Mouse (Mus musculus) gastrocnemius, adult 2 months (tissue): ENCODE measurements around the gene Glod4. TPM values are rescaled to one million over a fixed set of nuclear protein-coding genes. Genes with fewer than 3 reads are reported as not detected.

Source experiments
- DNase-seq: peaks from one replicate; pipeline ENCODE4 v3.0.0; 2022
- H3K27ac ChIP-seq: fragments of 200-600 bp; 2 replicates; pipeline ENCODE4 v1.8.1; 2022; ENCODE audit warnings: mild to moderate bottlenecking
- H3K4me3 ChIP-seq: fragments of 200-600 bp; 2 replicates; pipeline ENCODE4 v1.8.1; 2022; ENCODE audit warnings: mild to moderate bottlenecking, moderate library complexity
- CTCF ChIP-seq: fragments of 200-600 bp; IDR thresholded peaks from 2 replicates; pipeline ENCODE4 v1.8.1; 2022; ENCODE audit warnings: antibody characterized with exemption, mild to moderate bottlenecking, moderate library complexity
- intact Hi-C: fragments of 180-260 bp; cut with DNase I; formaldehyde crosslinking; loops from one replicate; pipeline ENCODE4 v1.15.1; 2025
- total RNA-seq, 2 experiments: library from RNA; stranded (reverse); gene quantifications; 2 replicates each; pipeline ENCODE4 v1.2.3; 2021

The Glod4 gene
- total RNA-seq, 2 experiments from 2014 or later: 21.9 to 24.2 TPM

- DNase-seq: no peak
- peak overlapping the region; percentile 24; the same call in 1 of the 2 replicates for H3K27ac ChIP-seq
- no peak overlapping the region for H3K4me3 ChIP-seq
- intact Hi-C loops: no loop called here
- no peak for TF ChIP-seq CTCF
These were observed 35.7 kb upstream of the Glod4 start for GRCm38 (mm10) chr11:76278960-76279852.

GRCm38 (mm10) chr11:76272440-76272839 lies 28.9 kb upstream of the Glod4 start:
- Histone ChIP-seq H3K27ac (no peak overlapping the region), H3K4me3 (no peak overlapping the region)
- no peak for DNase-seq
- peak; percentile 57 for TF ChIP-seq CTCF
- intact Hi-C loops: loop anchor here (5.0 kb wide), 1 partner anchor 130 kb away; no protein-coding TSS in a partner anchor

GRCm38 (mm10) chr11:76268521-76269065 lies 25.1 kb upstream of the Glod4 start:
- DNase-seq: no peak
- Histone ChIP-seq H3K27ac (peak overlapping the region; percentile 24; the same call in 1 of the 2 replicates), H3K4me3 (no peak overlapping the region)
- intact Hi-C loops: no loop called here
- TF ChIP-seq CTCF: no peak

GRCm38 (mm10) chr11:76268001-76268459 lies 24.5 kb upstream of the Glod4 start:
- Histone ChIP-seq H3K27ac (peak overlapping the region; percentile 24), H3K4me3 (no peak overlapping the region)
- no peak for DNase-seq
- intact Hi-C loops: no loop called here
- no peak for TF ChIP-seq CTCF

GRCm38 (mm10) chr11:76267550-76267949 lies 24.0 kb upstream of the Glod4 start:
- no peak for DNase-seq
- no peak overlapping the region for H3K4me3 ChIP-seq
- H3K27ac ChIP-seq: peak overlapping the region; percentile 24; the same call in 1 of the 2 replicates
- no peak for TF ChIP-seq CTCF
- intact Hi-C loops: no loop called here

GRCm38 (mm10) chr11:76262611-76263351 lies 19.3 kb upstream of the Glod4 start:
- intact Hi-C loops: no loop called here
- DNase-seq: no peak
- TF ChIP-seq CTCF: no peak
- no peak overlapping the region for H3K4me3 ChIP-seq
- H3K27ac ChIP-seq: peak overlapping the region; percentile 20; the same call in 1 of the 2 replicates

- H3K27ac ChIP-seq: peak overlapping the region; percentile 38
These were observed 17.7 kb upstream of the Glod4 start for GRCm38 (mm10) chr11:76261224-76261623.

GRCm38 (mm10) chr11:76260208-76261050 lies 16.9 kb upstream of the Glod4 start:
- intact Hi-C loops: no loop called here
- H3K4me3 ChIP-seq: no peak overlapping the region
- peak overlapping the region; percentile 46 for H3K27ac ChIP-seq
- TF ChIP-seq CTCF: no peak
- DNase-seq: no peak

More at GRCm38 (mm10) chr11:76261224-76261623, 17.7 kb upstream of the Glod4 start:
- DNase-seq: no peak
- TF ChIP-seq CTCF: no peak
- intact Hi-C loops: no loop called here
- no peak overlapping the region for H3K4me3 ChIP-seq

GRCm38 (mm10) chr11:76258511-76258910 lies 15.0 kb upstream of the Glod4 start:
- no peak overlapping the region for H3K27ac ChIP-seq
- DNase-seq: no peak
- TF ChIP-seq CTCF: no peak
- intact Hi-C loops: no loop called here
- no peak overlapping the region for H3K4me3 ChIP-seq

- intact Hi-C loops: no loop called here
- Histone ChIP-seq H3K27ac (no peak overlapping the region), H3K4me3 (no peak overlapping the region)
- no peak for DNase-seq
- no peak for TF ChIP-seq CTCF
These were observed 13.9 kb upstream of the Glod4 start for GRCm38 (mm10) chr11:76257386-76257785.

- Histone ChIP-seq H3K27ac (peak overlapping the region; percentile 73), H3K4me3 (no peak overlapping the region)
- intact Hi-C loops: no loop called here
- no peak for DNase-seq
- TF ChIP-seq CTCF: no peak
These were observed 12.6 kb upstream of the Glod4 start for GRCm38 (mm10) chr11:76256129-76256528.
